Mouse (Mus musculus): ENCODE measurements around the gene Pdik1l.

- TF ChIP-seq ZNF384 (IDR thresholded peaks at IDR 0.05; ENCODE audit: low read depth, low read length) (no peak), HCFC1 (IDR thresholded peaks at IDR 0.05; ENCODE audit: borderline replicate concordance, insufficient read depth, low read length) (no peak)
Measured at GRCm38 (mm10) chr4:134306963-134307362, 19.3 kb upstream of the Pdik1l start.
